Mouse (Mus musculus): ENCODE results near the gene Xntrpc. TPM values are rescaled to one million over a fixed set of nuclear protein-coding genes. Genes with fewer than 3 reads are reported as not detected.
"Not testable (repeated sequence)": the region's sequence is repeated elsewhere in the genome, so short reads cannot be mapped to it uniquely, and the experiment has no call there.

The Xntrpc gene
- polyA plus RNA-seq, 1 experiment from 2014 or later, result 2.9 TPM

DNA sequence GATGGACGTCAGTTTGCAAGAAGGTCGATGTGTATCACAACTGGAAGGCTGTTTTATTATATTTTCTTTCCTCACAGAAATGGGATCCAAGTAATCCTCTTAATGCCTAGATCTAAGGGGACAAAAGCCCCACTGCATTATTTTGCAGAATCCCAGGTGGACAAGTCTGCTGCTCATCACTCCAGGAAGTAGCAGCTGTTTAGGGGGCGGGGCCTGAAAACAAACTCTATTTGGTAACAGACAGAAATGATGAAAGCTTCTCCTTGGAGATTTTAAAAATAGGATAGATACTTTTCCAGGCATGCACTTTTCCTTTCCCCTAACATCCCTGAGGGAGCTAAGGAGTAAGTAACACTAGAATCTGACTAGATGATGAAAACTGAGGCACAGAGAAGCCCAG lies 28.2 kb upstream of the Xntrpc start:
- ATAC-seq (ENCODE audit: insufficient number of reproducible peaks, insufficient read depth, low FRiP score, low TSS enrichment, low read depth), result no peak
- Histone ChIP-seq H3K9me3 (no peaks in the 10 kb centered on the region), H3K4me3 (replicated peaks) (no peak overlapping the region), H3K36me3 (peaks cover 96% of the 10 kb centered on the region), H3K9ac (replicated peaks) (no peak overlapping the region), H3K27ac (no peak overlapping the region), H3K4me1 (replicated peaks) (no peaks in the 10 kb centered on the region), H3K4me2 (no peak overlapping the region), H3K27me3 (no peaks in the 10 kb centered on the region)
- WGBS, result 91% methylated on average over 3 of the region's 3 CpGs

DNA sequence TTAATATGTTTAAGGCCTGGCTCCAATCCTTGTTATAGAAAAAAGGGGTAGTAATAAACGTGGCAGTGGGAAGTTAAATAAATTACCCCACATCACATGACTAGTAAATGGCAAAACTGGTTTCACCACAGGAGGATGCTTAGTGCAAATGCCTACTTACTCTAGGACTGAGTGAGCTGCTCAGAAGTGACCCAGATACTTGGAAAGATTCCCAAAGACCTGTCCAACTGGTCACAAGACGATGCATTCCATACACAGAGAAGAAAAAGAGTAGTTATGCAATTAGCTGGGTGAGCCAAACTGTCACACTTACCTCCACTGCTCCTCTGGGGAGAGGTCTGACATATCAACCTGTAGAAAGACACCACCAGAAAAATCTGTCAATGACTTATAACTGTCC lies 23.2 kb upstream of the Xntrpc start:
- H3K36me3 ChIP-seq, result peaks cover 53% of the 10 kb centered on the region

DNA sequence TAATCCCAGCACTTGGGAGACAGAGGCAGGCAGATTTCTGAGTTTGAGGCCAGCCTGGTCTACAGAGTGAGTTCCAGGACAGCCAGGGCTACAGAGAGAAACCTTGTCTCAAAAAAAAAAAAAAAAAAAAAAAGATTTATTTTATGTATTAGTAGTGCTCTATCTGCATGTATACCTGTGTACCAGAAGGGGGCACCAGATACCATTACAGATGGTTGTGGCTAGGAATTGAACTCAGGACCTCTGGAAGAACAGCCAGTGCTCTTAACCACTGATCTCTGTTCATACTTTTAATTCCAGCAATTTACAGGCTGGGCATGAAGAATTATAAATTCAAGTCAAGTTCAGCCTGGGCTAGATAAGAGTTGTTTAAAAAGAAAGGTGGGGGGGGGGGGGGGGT lies 17.0 kb upstream of the Xntrpc start:
- H3K9ac ChIP-seq (replicated peaks); H3K4me2 ChIP-seq; H3K27ac ChIP-seq; ATAC-seq (ENCODE audit: insufficient number of reproducible peaks, insufficient read depth, low FRiP score, low TSS enrichment, low read depth); H3K4me3 ChIP-seq (replicated peaks); H3K27me3 ChIP-seq; H3K9me3 ChIP-seq: not testable (repeated sequence)
- Histone ChIP-seq H3K4me1 (replicated peaks) (peaks cover 13% of the 10 kb centered on the region), H3K36me3 (peaks cover 33% of the 10 kb centered on the region)

More for the DNA sequence above, 23.2 kb upstream of the Xntrpc start:
- Histone ChIP-seq H3K9me3 (no peaks in the 10 kb centered on the region), H3K4me1 (replicated peaks) (peaks cover 13% of the 10 kb centered on the region), H3K9ac (replicated peaks) (no peak overlapping the region), H3K4me2 (no peak overlapping the region), H3K27ac (no peak overlapping the region), H3K4me3 (replicated peaks) (no peak overlapping the region), H3K27me3 (no peaks in the 10 kb centered on the region)
- no peak for ATAC-seq (ENCODE audit: insufficient number of reproducible peaks, insufficient read depth, low FRiP score, low TSS enrichment, low read depth)
- WGBS, result 67% methylated on average over 2 of the region's 2 CpGs

DNA sequence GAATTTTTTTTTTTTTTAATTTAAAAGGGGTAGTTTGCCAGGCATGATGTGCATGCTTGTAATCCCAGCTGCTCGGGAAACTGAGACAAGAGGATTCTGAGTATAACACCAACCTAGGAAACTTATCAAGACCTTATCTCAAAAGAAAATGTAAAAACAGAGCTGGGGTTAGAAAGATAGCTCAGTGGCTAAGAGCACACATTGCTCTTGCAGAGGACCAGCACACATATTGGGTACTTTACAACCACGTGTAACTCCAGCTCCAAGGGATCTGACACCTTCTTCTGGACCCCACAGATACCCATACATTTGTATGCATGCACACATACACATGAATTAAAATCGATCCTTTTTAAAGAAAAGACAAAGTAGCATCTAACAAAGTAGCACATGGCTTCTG lies 4.2 kb upstream of the Xntrpc start:
- 88% methylated on average over 3 of the region's 3 CpGs for WGBS
- no peak overlapping the region for H3K9ac ChIP-seq (replicated peaks)
- no peak overlapping the region for H3K27ac ChIP-seq
- H3K27me3 ChIP-seq, result no peaks in the 10 kb centered on the region
- H3K36me3 ChIP-seq, result peaks cover 34% of the 10 kb centered on the region
- H3K4me1 ChIP-seq (replicated peaks), result peaks cover 13% of the 10 kb centered on the region
- no peaks in the 10 kb centered on the region for H3K9me3 ChIP-seq
- H3K4me3 ChIP-seq (replicated peaks), result no peak overlapping the region
- no peak for ATAC-seq (ENCODE audit: insufficient number of reproducible peaks, insufficient read depth, low FRiP score, low TSS enrichment, low read depth)
- H3K4me2 ChIP-seq, result no peak overlapping the region

DNA sequence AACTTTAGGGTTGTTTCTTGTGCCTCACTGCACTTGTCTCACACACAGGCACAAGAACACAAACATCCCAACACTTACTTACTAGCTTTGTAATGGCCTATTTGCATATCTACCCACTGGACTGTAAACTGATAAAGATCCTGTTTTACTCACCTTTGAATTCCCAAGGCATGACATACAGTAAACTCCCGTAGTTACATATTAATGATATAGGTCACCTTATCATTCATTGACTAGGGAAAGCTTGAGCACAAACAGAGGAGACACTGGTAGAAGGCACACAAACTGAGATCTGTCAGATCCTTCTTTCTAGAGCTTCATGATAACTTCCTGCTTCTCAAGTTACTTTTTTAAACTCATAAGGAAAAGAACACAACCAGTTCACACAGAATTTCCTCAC lies 3.3 kb upstream of the Xntrpc start:
- WGBS, result 90% methylated on average over 1 of the region's 1 CpGs
- no peak for ATAC-seq (ENCODE audit: insufficient number of reproducible peaks, insufficient read depth, low FRiP score, low TSS enrichment, low read depth)
- Histone ChIP-seq H3K36me3 (peaks cover 28% of the 10 kb centered on the region), H3K4me2 (no peak overlapping the region), H3K9ac (replicated peaks) (no peak overlapping the region), H3K9me3 (no peaks in the 10 kb centered on the region), H3K27ac (no peak overlapping the region), H3K4me3 (replicated peaks) (no peak overlapping the region), H3K27me3 (no peaks in the 10 kb centered on the region), H3K4me1 (replicated peaks) (peaks cover 18% of the 10 kb centered on the region)

DNA sequence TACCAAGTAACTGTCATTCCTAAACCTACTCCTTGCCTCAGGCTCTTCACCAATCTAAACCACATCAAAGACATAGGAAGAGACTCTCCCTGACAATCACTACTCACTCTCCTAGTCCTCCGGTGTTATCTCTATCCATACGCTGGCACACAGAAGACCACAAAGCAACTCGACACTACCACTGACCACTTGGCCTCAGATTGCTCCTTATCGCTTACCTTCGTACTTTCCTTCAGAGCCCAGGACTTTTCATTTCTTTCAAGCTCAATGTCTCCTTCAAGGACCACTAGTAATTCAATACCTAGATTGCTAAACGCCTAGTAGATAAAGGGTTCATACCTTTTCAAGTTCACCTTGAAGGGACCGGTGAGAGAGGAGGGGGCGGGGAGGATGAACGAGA lies 1.6 kb upstream of the Xntrpc start:
- Histone ChIP-seq H3K4me3 (replicated peaks) (peak overlapping the region; percentile 70), H3K27ac (no peak overlapping the region), H3K4me2 (peak overlapping the region; percentile 68), H3K27me3 (no peaks in the 10 kb centered on the region), H3K4me1 (replicated peaks) (peaks cover 18% of the 10 kb centered on the region), H3K36me3 (peaks cover 17% of the 10 kb centered on the region), H3K9ac (replicated peaks) (no peak overlapping the region), H3K9me3 (no peaks in the 10 kb centered on the region)
- WGBS, result 86% methylated on average over 9 of the region's 9 CpGs
- no peak for ATAC-seq (ENCODE audit: insufficient number of reproducible peaks, insufficient read depth, low FRiP score, low TSS enrichment, low read depth)

DNA sequence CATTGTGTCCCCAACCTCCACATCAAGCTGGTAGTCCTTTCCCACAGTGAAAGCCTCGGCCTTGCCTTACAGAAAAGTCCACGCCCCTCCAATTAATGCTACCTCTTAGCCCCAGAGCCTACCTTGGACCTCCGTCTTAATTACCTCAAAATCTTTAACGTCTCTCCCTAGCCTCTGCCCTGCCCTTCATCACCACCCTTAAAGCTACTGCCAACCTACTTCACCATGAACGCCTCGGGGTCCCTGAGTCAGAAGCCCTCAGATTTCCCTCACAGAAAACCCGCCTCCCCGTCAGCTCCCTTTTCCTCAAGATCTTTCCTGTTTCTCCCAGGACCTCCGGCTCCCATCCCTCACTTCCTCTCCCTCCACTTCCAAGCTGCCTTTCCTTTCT lies 863 bp upstream of the Xntrpc start:
- Histone ChIP-seq H3K4me1 (replicated peaks) (peaks cover 18% of the 10 kb centered on the region), H3K4me2 (peak overlapping the region; percentile 68), H3K9ac (replicated peaks) (peak overlapping the region; percentile 63), H3K36me3 (peaks cover 9% of the 10 kb centered on the region), H3K9me3 (no peaks in the 10 kb centered on the region), H3K27ac (peak overlapping the region; percentile 84; the same call in 1 of the 2 replicates), H3K4me3 (replicated peaks) (peak overlapping the region; percentile 70), H3K27me3 (no peaks in the 10 kb centered on the region)
- 0% methylated on average over 9 of the region's 9 CpGs for WGBS
- peak; percentile 20; the same call in 1 of the 2 replicates for ATAC-seq (ENCODE audit: insufficient number of reproducible peaks, insufficient read depth, low FRiP score, low TSS enrichment, low read depth)

DNA sequence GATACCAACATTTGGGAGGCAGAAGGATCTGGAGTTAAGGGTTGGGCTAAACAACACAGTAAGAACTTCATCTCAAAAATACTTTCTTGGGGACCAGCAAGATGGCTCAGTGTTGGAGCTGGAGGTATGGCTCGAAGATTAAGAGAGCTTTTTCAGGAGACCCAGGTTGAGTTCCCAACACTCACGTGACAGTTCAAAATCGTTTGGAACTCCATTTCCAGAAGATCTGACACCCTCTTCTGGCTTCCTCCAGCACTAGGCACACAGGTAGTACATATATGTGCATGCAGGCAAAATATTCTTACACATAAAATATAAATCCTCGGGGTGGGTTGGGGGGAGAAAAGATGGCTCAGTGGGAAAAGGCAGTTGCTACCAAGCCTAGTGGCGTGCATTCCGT lies 850 bp downstream of the Xntrpc start:
- no peak overlapping the region for H3K27ac ChIP-seq
- H3K27me3 ChIP-seq, result no peaks in the 10 kb centered on the region
- H3K9ac ChIP-seq (replicated peaks), result peak overlapping the region; percentile 63

DNA sequence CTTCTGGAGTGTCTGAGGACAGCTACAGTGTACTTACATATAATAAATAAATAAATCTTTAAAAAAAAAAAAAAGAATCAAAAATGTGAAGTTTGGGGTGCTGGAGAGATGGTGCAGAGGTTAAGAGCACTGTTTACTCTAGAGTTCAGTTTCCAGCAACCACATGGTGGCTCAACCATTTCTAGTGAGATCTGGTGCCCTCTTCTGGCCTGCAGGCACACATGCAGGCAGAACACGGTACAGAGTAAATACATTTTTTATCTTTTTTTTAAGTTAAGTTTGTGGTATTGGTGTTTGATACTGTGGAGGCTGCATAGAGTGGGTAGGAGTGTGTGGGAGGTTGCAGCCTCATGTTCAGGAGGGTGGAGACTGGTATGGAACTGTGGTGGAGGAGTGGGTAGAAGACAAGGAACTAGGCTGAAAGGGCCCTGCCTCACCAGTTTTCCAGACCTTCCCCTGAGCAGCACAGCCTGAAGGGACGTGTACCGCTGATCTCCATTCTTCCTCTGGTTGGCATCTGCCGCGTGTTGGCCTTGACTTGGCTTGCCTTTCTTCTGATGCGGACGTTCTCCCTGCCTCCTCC lies 11.3 kb downstream of the Xntrpc start:
- H3K36me3 ChIP-seq, result peaks cover 96% of the 10 kb centered on the region
- no peak overlapping the region for H3K27ac ChIP-seq
- H3K27me3 ChIP-seq, result no peaks in the 10 kb centered on the region
- 82% methylated on average over 5 of the region's 7 CpGs for WGBS
- no peaks in the 10 kb centered on the region for H3K4me1 ChIP-seq (replicated peaks)
- H3K4me3 ChIP-seq (replicated peaks), result no peak overlapping the region
- no peaks in the 10 kb centered on the region for H3K9me3 ChIP-seq
- ATAC-seq (ENCODE audit: insufficient number of reproducible peaks, insufficient read depth, low FRiP score, low TSS enrichment, low read depth), result no peak
- no peak overlapping the region for H3K9ac ChIP-seq (replicated peaks)
- no peak overlapping the region for H3K4me2 ChIP-seq

More for the DNA sequence above, 850 bp downstream of the Xntrpc start:
- no peaks in the 10 kb centered on the region for H3K9me3 ChIP-seq
- H3K36me3 ChIP-seq, result peaks cover 16% of the 10 kb centered on the region
- H3K4me1 ChIP-seq (replicated peaks), result peaks cover 18% of the 10 kb centered on the region
- no peak for ATAC-seq (ENCODE audit: insufficient number of reproducible peaks, insufficient read depth, low FRiP score, low TSS enrichment, low read depth)
- H3K4me2 ChIP-seq, result peak overlapping the region; percentile 68
- peak overlapping the region; percentile 70 for H3K4me3 ChIP-seq (replicated peaks)
- 80% methylated on average over 6 of the region's 6 CpGs for WGBS

DNA sequence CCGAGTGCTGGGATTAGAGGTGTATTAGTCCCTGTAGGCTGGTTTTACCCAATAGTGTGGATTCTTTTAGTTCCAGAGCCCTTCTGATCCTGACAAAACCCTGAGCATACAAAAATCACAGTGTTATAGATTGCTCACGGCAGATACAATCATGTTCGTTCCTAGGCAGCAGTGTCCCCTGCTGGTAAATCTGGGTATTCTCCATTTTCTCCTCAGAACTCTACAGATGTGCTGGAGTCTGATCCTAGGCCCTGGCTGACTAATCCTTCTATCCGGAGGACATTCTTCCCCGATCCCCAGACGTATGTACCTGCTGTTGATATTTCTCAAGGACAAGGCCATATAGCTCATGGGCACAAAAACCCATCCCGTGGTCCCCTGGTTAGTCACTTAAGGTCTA lies 13.0 kb downstream of the Xntrpc start:
- H3K36me3 ChIP-seq, result peaks cover 96% of the 10 kb centered on the region
- H3K4me2 ChIP-seq, result no peak overlapping the region
- no peaks in the 10 kb centered on the region for H3K9me3 ChIP-seq
- ATAC-seq (ENCODE audit: insufficient number of reproducible peaks, insufficient read depth, low FRiP score, low TSS enrichment, low read depth), result no peak
- no peaks in the 10 kb centered on the region for H3K4me1 ChIP-seq (replicated peaks)
- no peak overlapping the region for H3K9ac ChIP-seq (replicated peaks)
- H3K27me3 ChIP-seq, result no peaks in the 10 kb centered on the region
- H3K4me3 ChIP-seq (replicated peaks), result no peak overlapping the region
- 79% methylated on average over 7 of the region's 7 CpGs for WGBS
- H3K27ac ChIP-seq, result no peak overlapping the region

DNA sequence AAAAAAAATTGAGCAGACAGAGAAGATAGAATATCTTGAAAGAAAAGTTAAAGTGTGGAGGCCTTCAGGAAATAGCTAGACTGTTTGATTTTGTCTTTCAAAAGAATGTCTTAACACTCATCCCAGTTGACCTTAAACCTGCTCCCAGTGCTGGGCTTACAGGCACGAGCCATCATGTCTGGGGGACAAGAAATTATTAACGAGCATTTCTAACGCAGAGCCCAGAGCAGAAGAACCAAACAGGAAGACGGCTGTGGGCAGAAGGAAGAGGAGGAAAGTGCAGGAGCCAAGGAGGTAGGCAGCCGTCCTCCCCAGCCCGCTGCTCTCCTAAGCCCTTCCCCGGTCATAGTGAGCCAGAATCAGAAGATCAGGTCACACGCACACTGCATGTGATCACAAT lies 14.8 kb downstream of the Xntrpc start:
- peaks cover 96% of the 10 kb centered on the region for H3K36me3 ChIP-seq
- no peaks in the 10 kb centered on the region for H3K4me1 ChIP-seq (replicated peaks)
- no peaks in the 10 kb centered on the region for H3K27me3 ChIP-seq
- no peak overlapping the region for H3K4me3 ChIP-seq (replicated peaks)
- no peak for ATAC-seq (ENCODE audit: insufficient number of reproducible peaks, insufficient read depth, low FRiP score, low TSS enrichment, low read depth)
- no peak overlapping the region for H3K27ac ChIP-seq
- H3K4me2 ChIP-seq, result no peak overlapping the region
- WGBS, result 88% methylated on average over 8 of the region's 8 CpGs
- no peaks in the 10 kb centered on the region for H3K9me3 ChIP-seq
- no peak overlapping the region for H3K9ac ChIP-seq (replicated peaks)

DNA sequence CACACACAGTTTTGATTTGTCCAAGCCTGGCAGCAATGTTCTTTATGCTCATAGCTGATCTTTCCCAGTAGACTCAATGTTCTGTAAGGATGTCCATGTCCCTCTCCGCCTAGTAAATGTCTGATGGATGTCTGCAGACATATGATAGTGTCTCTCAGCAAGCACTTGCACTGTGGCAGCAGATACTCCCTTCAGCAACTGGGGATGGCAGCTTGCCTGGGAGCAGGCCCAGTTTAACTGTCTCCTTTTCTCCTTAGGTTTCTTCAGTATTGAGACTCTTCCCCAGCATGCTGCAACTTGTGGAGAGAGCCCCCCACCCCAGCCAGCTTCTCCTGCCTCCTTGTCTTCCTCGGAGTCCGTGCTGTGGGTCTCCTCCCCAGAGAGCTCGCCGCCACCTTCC lies 16.3 kb downstream of the Xntrpc start:
- 95% methylated on average over 5 of the region's 5 CpGs for WGBS
- Histone ChIP-seq H3K27ac (no peak overlapping the region), H3K27me3 (no peaks in the 10 kb centered on the region), H3K4me3 (replicated peaks) (no peak overlapping the region), H3K36me3 (peaks cover 97% of the 10 kb centered on the region), H3K4me2 (no peak overlapping the region), H3K9ac (replicated peaks) (no peak overlapping the region), H3K9me3 (no peaks in the 10 kb centered on the region), H3K4me1 (replicated peaks) (no peaks in the 10 kb centered on the region)
- no peak for ATAC-seq (ENCODE audit: insufficient number of reproducible peaks, insufficient read depth, low FRiP score, low TSS enrichment, low read depth)

All from limb, embryonic 12.5 days (tissue).